Mouse (Mus musculus) bone marrow macrophage, adult 2 months (primary cell): ENCODE measurements around the gene Romo1.

Experiments used
- CTCF ChIP-seq: IDR thresholded peaks from 2 replicates; pipeline ENCODE4 v1.5.1; 2012; ENCODE audit warnings: low read depth, mild to moderate bottlenecking, low read length, moderate library complexity
- POLR2A ChIP-seq: IDR thresholded peaks from 2 replicates; pipeline ENCODE4 v1.6.1; 2012; ENCODE audit warnings: mild to moderate bottlenecking, low read depth, low read length, borderline replicate concordance

DNA sequence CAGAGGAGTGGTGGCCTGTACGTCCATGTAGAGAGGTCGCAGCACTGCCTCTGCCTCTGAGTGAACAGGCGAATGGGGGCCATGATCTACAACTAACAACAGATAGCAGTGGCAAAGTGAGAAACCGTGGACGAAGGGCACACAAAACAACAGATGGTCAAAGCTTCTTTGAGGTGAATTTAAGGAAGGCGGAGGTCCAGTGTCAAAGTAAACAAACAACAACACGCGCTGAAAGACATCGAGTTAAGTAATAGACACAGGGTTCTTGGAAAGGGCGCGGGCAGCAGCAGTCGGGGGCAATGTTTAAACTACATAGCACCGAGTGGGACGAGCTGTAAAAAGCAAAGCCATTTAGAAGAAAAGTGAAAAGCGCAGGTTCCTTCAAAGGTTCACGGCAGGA lies 472 bp upstream of the Romo1 start:
- TF ChIP-seq CTCF (no peak), POLR2A (no peak)
